Mouse (Mus musculus) forebrain, embryonic 10.5 days (tissue): ENCODE results near the gene Clic6. TPM values are rescaled to one million over a fixed set of nuclear protein-coding genes. Genes with fewer than 3 reads are reported as not detected.

ENCODE experiments used
- DNase-seq: peaks from one replicate; pipeline ENCODE4 v3.0.0-alpha.2; 2017; ENCODE audit warnings: low spot score; ENCODE audit errors: extremely low spot score
- H3K27ac ChIP-seq: fragments of 300-500 bp; sonication (generic); 2 replicates; pipeline ENCODE4 v1.5.1; 2016; ENCODE audit warnings: mild to moderate bottlenecking
- H3K27me3 ChIP-seq: fragments of 300-500 bp; sonication (generic); 2 replicates; pipeline ENCODE4 v1.6.1; 2016; ENCODE audit warnings: mild to moderate bottlenecking; ENCODE audit not compliant: poor library complexity, severe bottlenecking
- H3K36me3 ChIP-seq: fragments of 300-500 bp; sonication (generic); replicated peaks from 2 replicates; pipeline ENCODE4 v1.6.1; 2016; ENCODE audit warnings: mild to moderate bottlenecking, moderate library complexity
- H3K4me1 ChIP-seq: fragments of 300-500 bp; sonication (generic); 2 replicates; pipeline ENCODE4 v1.6.1; 2016
- H3K4me3 ChIP-seq: fragments of 300-500 bp; sonication (generic); 2 replicates; pipeline ENCODE4 v1.5.1; 2016; ENCODE audit warnings: mild to moderate bottlenecking, moderate library complexity
- H3K9me3 ChIP-seq: fragments of 300-500 bp; sonication (generic); 2 replicates; pipeline ENCODE4 v1.6.1; 2016; ENCODE audit warnings: mild to moderate bottlenecking, moderate library complexity
- WGBS: fragments of 180-500 bp; shearing (Covaris S2); methylation state at CpG from one replicate; pipeline ENCODE4 v1.1.7; 2016; 5-methylcytosine and 5-hydroxymethylcytosine counted together
- polyA plus RNA-seq: library from polyadenylated mRNA; unstranded; fragments of >200 nt; fragmentation: Nextera tagmentation; extraction: Ambion mirVana; gene quantifications from 2 replicates; pipeline ENCODE4 v1.2.1, GENCODE M21; 2016

The Clic6 gene
- polyA plus RNA-seq, 1 experiment from 2014 or later: 5.2 TPM

GRCm38 (mm10) chr16:92454495-92454894, 31.0 kb upstream of the Clic6 start:
- no peaks in the 10 kb centered on the region for H3K27me3 ChIP-seq
- no peak for DNase-seq
- H3K4me1 ChIP-seq: peaks cover 9% of the 10 kb centered on the region
- H3K4me3 ChIP-seq: no peak overlapping the region
- 95% methylated on average over 18 of the region's 18 CpGs for WGBS
- no peak overlapping the region for H3K27ac ChIP-seq
- H3K9me3 ChIP-seq: no peaks in the 10 kb centered on the region
- H3K36me3 ChIP-seq: peaks cover 16% of the 10 kb centered on the region

GRCm38 (mm10) chr16:92455488-92455887, 30.0 kb upstream of the Clic6 start:
- Histone ChIP-seq H3K27ac (no peak overlapping the region), H3K27me3 (no peaks in the 10 kb centered on the region), H3K4me1 (peaks cover 14% of the 10 kb centered on the region), H3K9me3 (no peaks in the 10 kb centered on the region), H3K4me3 (no peak overlapping the region), H3K36me3 (peaks cover 12% of the 10 kb centered on the region)
- DNase-seq: no peak
- WGBS: 73% methylated on average over 8 of the region's 8 CpGs

- 90% methylated on average over 5 of the region's 5 CpGs for whole genome bisulfite sequencing
- Histone ChIP-seq H3K27me3 (no peaks in the 10 kb centered on the region), H3K9me3 (no peaks in the 10 kb centered on the region), H3K36me3 (peaks cover 9% of the 10 kb centered on the region), H3K4me1 (peaks cover 16% of the 10 kb centered on the region), H3K27ac (no peak overlapping the region), H3K4me3 (no peak overlapping the region)
- DNase-seq: no peak
Measured at GRCm38 (mm10) chr16:92455969-92456368, 29.6 kb upstream of the Clic6 start.

GRCm38 (mm10) chr16:92457594-92457993, 27.9 kb upstream of the Clic6 start:
- Histone ChIP-seq H3K4me1 (peaks cover 22% of the 10 kb centered on the region), H3K4me3 (no peak overlapping the region), H3K36me3 (no peaks in the 10 kb centered on the region), H3K27ac (no peak overlapping the region), H3K27me3 (no peaks in the 10 kb centered on the region), H3K9me3 (no peaks in the 10 kb centered on the region)
- DNase-seq: peak; percentile 67
- 32% methylated on average over 7 of the region's 7 CpGs for WGBS

GRCm38 (mm10) chr16:92461412-92461811, 24.1 kb upstream of the Clic6 start:
- H3K27me3 ChIP-seq: no peaks in the 10 kb centered on the region
- no peak overlapping the region for H3K4me3 ChIP-seq
- 77% methylated on average over 6 of the region's 6 CpGs for WGBS
- H3K9me3 ChIP-seq: no peaks in the 10 kb centered on the region
- H3K36me3 ChIP-seq: no peaks in the 10 kb centered on the region
- H3K27ac ChIP-seq: no peak overlapping the region
- peaks cover 41% of the 10 kb centered on the region for H3K4me1 ChIP-seq
- no peak for DNase-seq

GRCm38 (mm10) chr16:92464390-92464972, 21.1 kb upstream of the Clic6 start:
- DNase-seq: no peak
- 74% methylated on average over 14 of the region's 14 CpGs for WGBS
- Histone ChIP-seq H3K36me3 (no peaks in the 10 kb centered on the region), H3K4me3 (peak overlapping the region; percentile 92), H3K9me3 (no peaks in the 10 kb centered on the region), H3K27ac (no peak overlapping the region), H3K4me1 (peaks cover 38% of the 10 kb centered on the region), H3K27me3 (no peaks in the 10 kb centered on the region)

GRCm38 (mm10) chr16:92465226-92465625, 20.3 kb upstream of the Clic6 start:
- 12% methylated on average over 10 of the region's 10 CpGs for WGBS
- peak overlapping the region; percentile 89 for H3K27ac ChIP-seq
- no peaks in the 10 kb centered on the region for H3K36me3 ChIP-seq
- peaks cover 35% of the 10 kb centered on the region for H3K4me1 ChIP-seq
- no peaks in the 10 kb centered on the region for H3K9me3 ChIP-seq
- no peaks in the 10 kb centered on the region for H3K27me3 ChIP-seq
- peak overlapping the region; percentile 92 for H3K4me3 ChIP-seq
- no peak for DNase-seq

- H3K27ac ChIP-seq: peak overlapping the region; percentile 89
- H3K27me3 ChIP-seq: no peaks in the 10 kb centered on the region
- no peaks in the 10 kb centered on the region for H3K36me3 ChIP-seq
- peak overlapping the region; percentile 92 for H3K4me3 ChIP-seq
- H3K4me1 ChIP-seq: peaks cover 31% of the 10 kb centered on the region
- under 1% methylated on average over 94 of the region's 94 CpGs for WGBS
- H3K9me3 ChIP-seq: no peaks in the 10 kb centered on the region
- peak; percentile 95 for DNase-seq
Measured at GRCm38 (mm10) chr16:92465642-92466526, 19.7 kb upstream of the Clic6 start.

- Histone ChIP-seq H3K27ac (no peak overlapping the region), H3K4me3 (no peak overlapping the region), H3K4me1 (peaks cover 23% of the 10 kb centered on the region), H3K36me3 (no peaks in the 10 kb centered on the region), H3K27me3 (no peaks in the 10 kb centered on the region), H3K9me3 (no peaks in the 10 kb centered on the region)
- DNase-seq: no peak
- 79% methylated on average over 5 of the region's 5 CpGs for WGBS
Measured at GRCm38 (mm10) chr16:92467041-92467440, 18.5 kb upstream of the Clic6 start.

GRCm38 (mm10) chr16:92468459-92468858, 17.1 kb upstream of the Clic6 start:
- H3K27ac ChIP-seq: no peak overlapping the region
- H3K4me1 ChIP-seq: peaks cover 23% of the 10 kb centered on the region
- H3K36me3 ChIP-seq: no peaks in the 10 kb centered on the region
- no peaks in the 10 kb centered on the region for H3K9me3 ChIP-seq
- H3K27me3 ChIP-seq: no peaks in the 10 kb centered on the region
- 76% methylated on average over 14 of the region's 14 CpGs for WGBS
- no peak overlapping the region for H3K4me3 ChIP-seq
- DNase-seq: no peak

GRCm38 (mm10) chr16:92470706-92471105, 14.8 kb upstream of the Clic6 start, which contains the start of gene Rcan1:
TSS of gene Rcan1 (minus strand) at chr16:92470867.
- WGBS: 69% methylated on average over 6 of the region's 6 CpGs
- no peaks in the 10 kb centered on the region for H3K36me3 ChIP-seq
- H3K27ac ChIP-seq: no peak within 1 kb of the TSS
- no peak for DNase-seq
- H3K9me3 ChIP-seq: no peaks in the 10 kb centered on the region
- no peaks in the 10 kb centered on the region for H3K27me3 ChIP-seq
- peaks cover 10% of the 10 kb centered on the region for H3K4me1 ChIP-seq
- no peak within 1 kb of the TSS for H3K4me3 ChIP-seq

GRCm38 (mm10) chr16:92472898-92473297, 12.6 kb upstream of the Clic6 start:
- Histone ChIP-seq H3K4me3 (no peak overlapping the region), H3K36me3 (no peaks in the 10 kb centered on the region), H3K9me3 (no peaks in the 10 kb centered on the region), H3K27me3 (peaks cover 12% of the 10 kb centered on the region; the same call in 1 of the 2 replicates), H3K27ac (no peak overlapping the region), H3K4me1 (peaks cover 5% of the 10 kb centered on the region)
- no peak for DNase-seq
- WGBS: 85% methylated on average over 3 of the region's 3 CpGs
